Mouse (Mus musculus) liver, embryonic 15.5 days (tissue): ENCODE measurements around the gene Ttc39d. TPM values are rescaled to one million over a fixed set of nuclear protein-coding genes. Genes with fewer than 3 reads are reported as not detected.
A peak's percentile ranks its signal among the peaks of the same experiment; 100 is the strongest.
"Not testable (repeated sequence)": the region's sequence is repeated elsewhere in the genome, so short reads cannot be mapped to it uniquely, and the experiment has no call there.

Experiments
- ATAC-seq: fragments of 200-750 bp; cut with Nextera tagmentation; 2 replicates; pipeline ENCODE4 v1.8.0; 2017; ENCODE audit warnings: moderate number of reproducible peaks, mild to moderate bottlenecking, moderate library complexity; ENCODE audit not compliant: insufficient read depth
- H3K27ac ChIP-seq: fragments of 300-500 bp; sonication (generic); replicated peaks from 2 replicates; pipeline ENCODE4 v1.5.1; 2015; ENCODE audit warnings: mild to moderate bottlenecking, inconsistent platforms
- H3K27me3 ChIP-seq: fragments of 300-500 bp; sonication (generic); 2 replicates; pipeline ENCODE4 v1.6.1; 2015; ENCODE audit warnings: mild to moderate bottlenecking, inconsistent platforms
- H3K36me3 ChIP-seq: fragments of 300-500 bp; sonication (generic); replicated peaks from 2 replicates; pipeline ENCODE4 v1.6.1; 2015; ENCODE audit warnings: moderate library complexity, mild to moderate bottlenecking, inconsistent platforms
- H3K4me1 ChIP-seq: fragments of 300-500 bp; sonication (generic); replicated peaks from 2 replicates; pipeline ENCODE4 v1.6.1; 2015; ENCODE audit warnings: inconsistent platforms
- H3K4me2 ChIP-seq: fragments of 300-500 bp; sonication (generic); 2 replicates; pipeline ENCODE4 v1.6.1; 2015; ENCODE audit warnings: moderate library complexity, mild to moderate bottlenecking, inconsistent platforms
- H3K4me3 ChIP-seq: fragments of 300-500 bp; sonication (generic); replicated peaks from 2 replicates; pipeline ENCODE4 v1.5.1; 2015; ENCODE audit warnings: mild to moderate bottlenecking, inconsistent platforms
- H3K9ac ChIP-seq: fragments of 300-500 bp; sonication (generic); 2 replicates; pipeline ENCODE4 v1.6.1; 2015; ENCODE audit warnings: moderate library complexity, mild to moderate bottlenecking, inconsistent platforms
- H3K9me3 ChIP-seq: fragments of 300-500 bp; sonication (generic); replicated peaks from 2 replicates; pipeline ENCODE4 v1.6.1; 2016; ENCODE audit warnings: inconsistent platforms
- WGBS: fragments of 180-500 bp; shearing (Covaris S2); methylation state at CpG from one replicate; pipeline ENCODE4 v1.1.7; 2015; ENCODE audit warnings: mixed read lengths; ENCODE audit not compliant: insufficient replicate concordance; 5-methylcytosine and 5-hydroxymethylcytosine counted together
- polyA plus RNA-seq: library from polyadenylated mRNA; unstranded; fragments of >200 nt; fragmentation: Nextera tagmentation; extraction: Ambion mirVana; gene quantifications from 2 replicates; pipeline ENCODE4 v1.2.1, GENCODE M21; 2015

Gene Ttc39d
- polyA plus RNA-seq, 1 experiment from 2014 or later, result not detected

- H3K27ac ChIP-seq, result no peak overlapping the region
- no peak overlapping the region for H3K4me2 ChIP-seq
- no peaks in the 10 kb centered on the region; the same call in 1 of the 2 replicates for H3K4me1 ChIP-seq
- H3K9me3 ChIP-seq, result no peaks in the 10 kb centered on the region
- 58% methylated on average over 5 of the region's 5 CpGs for WGBS
- ATAC-seq, result no peak
- peaks cover 11% of the 10 kb centered on the region for H3K36me3 ChIP-seq
- no peak overlapping the region for H3K9ac ChIP-seq
- H3K27me3 ChIP-seq, result no peaks in the 10 kb centered on the region
- H3K4me3 ChIP-seq, result no peak overlapping the region
These were observed 14.2 kb upstream of the Ttc39d start for GRCm38 (mm10) chr17:80193075-80193474.

DNA sequence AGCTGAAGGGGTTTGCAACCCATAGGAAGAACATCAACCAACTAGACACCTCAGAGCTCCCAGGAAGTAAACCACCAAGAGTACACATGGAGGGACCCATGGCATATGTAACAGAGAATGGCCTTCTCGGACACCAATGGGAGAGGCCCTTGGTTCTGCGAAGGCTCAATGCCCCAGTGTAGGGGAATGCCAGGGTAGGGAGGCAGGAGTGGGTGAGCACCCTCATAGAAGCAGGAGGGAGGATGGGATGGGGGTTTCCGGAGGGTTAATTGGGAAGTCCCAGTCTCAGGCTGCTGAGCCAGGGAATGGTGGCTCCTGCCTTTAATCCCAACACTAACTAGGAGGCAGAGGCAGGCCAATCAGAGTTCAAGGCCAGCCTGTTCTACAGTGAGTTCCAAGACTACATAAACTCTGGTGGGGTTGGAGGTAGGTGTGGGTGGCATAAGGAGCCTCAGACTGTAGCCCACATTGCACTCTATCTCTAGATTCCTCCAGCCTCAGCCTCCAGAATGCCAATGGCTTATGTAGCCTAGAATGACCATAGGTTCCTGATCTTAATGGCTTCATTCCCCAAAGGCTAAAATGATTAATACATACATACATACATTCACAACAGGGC, 8.0 kb upstream of the Ttc39d start:
- no peak overlapping the region for H3K4me2 ChIP-seq
- H3K36me3 ChIP-seq, result peaks cover 62% of the 10 kb centered on the region
- H3K27ac ChIP-seq, result no peak overlapping the region
- no peak overlapping the region for H3K4me3 ChIP-seq
- ATAC-seq, result no peak
- no peaks in the 10 kb centered on the region for H3K27me3 ChIP-seq
- 77% methylated on average over 3 of the region's 3 CpGs for WGBS
- H3K9ac ChIP-seq, result no peak overlapping the region
- no peaks in the 10 kb centered on the region for H3K9me3 ChIP-seq
- peaks cover 3% of the 10 kb centered on the region; the same call in 1 of the 2 replicates for H3K4me1 ChIP-seq

DNA sequence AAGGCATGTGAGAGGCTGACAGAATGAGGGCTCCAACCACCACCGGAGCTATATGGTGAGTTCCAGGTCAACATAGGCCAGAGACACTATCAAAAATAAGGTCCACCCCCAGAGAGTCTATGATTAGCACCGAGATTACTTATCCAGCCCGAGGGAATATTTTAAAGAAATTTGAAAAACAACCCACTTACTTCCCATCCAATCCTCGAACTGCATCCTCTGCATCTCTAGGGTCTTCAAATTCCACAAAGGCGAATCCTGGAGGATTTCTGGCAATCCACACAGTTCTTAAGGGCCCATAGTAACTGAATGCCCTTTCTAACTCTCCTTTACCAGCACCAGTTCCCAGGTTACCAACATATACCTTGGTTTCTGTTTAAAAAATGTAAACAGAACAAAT, 1.6 kb upstream of the Ttc39d start:
- Histone ChIP-seq H3K4me3 (peak overlapping the region; percentile 97), H3K36me3 (peaks cover 44% of the 10 kb centered on the region), H3K9me3 (no peaks in the 10 kb centered on the region), H3K9ac (peak overlapping the region; percentile 93), H3K4me2 (peak overlapping the region; percentile 82), H3K27me3 (no peaks in the 10 kb centered on the region), H3K27ac (0 out of 2 replicates have a peak overlapping the region, but pooled peaks have one; percentile 97), H3K4me1 (peaks cover 21% of the 10 kb centered on the region)
- 13% methylated on average over 5 of the region's 5 CpGs for WGBS
- no peak for ATAC-seq

DNA sequence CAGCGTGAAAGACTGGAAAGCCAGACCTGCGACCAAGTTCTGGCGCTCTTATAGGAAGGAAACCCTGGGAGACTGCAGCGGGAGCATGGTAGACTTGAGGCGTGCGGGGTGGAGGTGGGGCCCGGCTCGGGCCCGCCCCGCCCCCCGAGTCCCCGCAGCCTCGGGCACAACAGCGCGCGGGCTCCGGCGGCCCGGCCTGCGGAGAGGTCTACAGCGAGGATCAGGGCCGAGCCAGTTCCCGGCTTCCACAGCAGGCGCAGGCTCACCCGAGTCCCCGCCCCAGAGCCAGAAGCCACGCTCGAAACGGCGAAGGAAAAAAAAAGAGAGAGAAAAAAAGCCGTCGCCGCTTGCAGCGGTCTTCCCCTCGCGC, 974 bp upstream of the Ttc39d start:
- 0% methylated on average over 36 of the region's 36 CpGs for WGBS
- Histone ChIP-seq H3K27ac (peak overlapping the region; percentile 97), H3K36me3 (peaks cover 40% of the 10 kb centered on the region), H3K4me1 (peaks cover 21% of the 10 kb centered on the region), H3K4me2 (peak overlapping the region; percentile 82), H3K9ac (peak overlapping the region; percentile 93), H3K4me3 (peak overlapping the region; percentile 97), H3K27me3 (no peaks in the 10 kb centered on the region), H3K9me3 (no peaks in the 10 kb centered on the region)
- peak; percentile 64 for ATAC-seq

GRCm38 (mm10) chr17:80213998-80214397, 6.7 kb downstream of the Ttc39d start:
- ATAC-seq, H3K27ac ChIP-seq, H3K9me3 ChIP-seq, H3K4me3 ChIP-seq, H3K4me2 ChIP-seq, H3K27me3 ChIP-seq, H3K4me1 ChIP-seq, H3K9ac ChIP-seq, H3K36me3 ChIP-seq: not testable (repeated sequence)
- WGBS, result 77% methylated on average over 4 of the region's 4 CpGs

GRCm38 (mm10) chr17:80220131-80220530, 12.9 kb downstream of the Ttc39d start:
- ATAC-seq, result no peak
- Histone ChIP-seq H3K27ac (no peak overlapping the region), H3K36me3 (no peaks in the 10 kb centered on the region), H3K9ac (no peak overlapping the region), H3K4me1 (peaks cover 17% of the 10 kb centered on the region), H3K9me3 (no peaks in the 10 kb centered on the region), H3K27me3 (0 out of 2 replicates have a peak, but pooled peaks cover 4% of the 10 kb centered on the region), H3K4me3 (no peak overlapping the region), H3K4me2 (no peak overlapping the region)
- 63% methylated on average over 2 of the region's 2 CpGs for WGBS

- Histone ChIP-seq H3K4me2 (no peak overlapping the region), H3K27ac (no peak overlapping the region), H3K36me3 (no peaks in the 10 kb centered on the region), H3K9me3 (no peaks in the 10 kb centered on the region), H3K4me1 (peaks cover 21% of the 10 kb centered on the region), H3K9ac (no peak overlapping the region), H3K27me3 (0 out of 2 replicates have a peak, but pooled peaks cover 4% of the 10 kb centered on the region), H3K4me3 (no peak overlapping the region)
- 40% methylated on average over 9 of the region's 9 CpGs for WGBS
- no peak for ATAC-seq
These were observed 13.9 kb downstream of the Ttc39d start for GRCm38 (mm10) chr17:80221202-80221601.

- WGBS, result 34% methylated on average over 3 of the region's 3 CpGs
- no peak overlapping the region for H3K4me3 ChIP-seq
These were observed 14.8 kb downstream of the Ttc39d start for GRCm38 (mm10) chr17:80221890-80222628.

GRCm38 (mm10) chr17:80223829-80224228, 16.6 kb downstream of the Ttc39d start:
- no peaks in the 10 kb centered on the region for H3K27me3 ChIP-seq
- 6% methylated on average over 9 of the region's 9 CpGs for WGBS
- peaks cover 10% of the 10 kb centered on the region; the same call in 1 of the 2 replicates for H3K36me3 ChIP-seq
- ATAC-seq, result peak; percentile 35
- peak overlapping the region; percentile 84 for H3K4me2 ChIP-seq
- H3K4me1 ChIP-seq, result peaks cover 21% of the 10 kb centered on the region
- no peaks in the 10 kb centered on the region for H3K9me3 ChIP-seq
- H3K27ac ChIP-seq, result peak overlapping the region; percentile 86
- peak overlapping the region; percentile 74 for H3K4me3 ChIP-seq
- peak overlapping the region; percentile 73 for H3K9ac ChIP-seq

More at GRCm38 (mm10) chr17:80221890-80222628, 14.8 kb downstream of the Ttc39d start:
- Histone ChIP-seq H3K9me3 (no peaks in the 10 kb centered on the region), H3K4me1 (peaks cover 21% of the 10 kb centered on the region), H3K4me2 (no peak overlapping the region), H3K27ac (no peak overlapping the region), H3K36me3 (0 out of 2 replicates have a peak, but pooled peaks cover 2% of the 10 kb centered on the region), H3K27me3 (0 out of 2 replicates have a peak, but pooled peaks cover 2% of the 10 kb centered on the region), H3K9ac (no peak overlapping the region)
- ATAC-seq, result no peak

- H3K4me2 ChIP-seq, result peak within 1 kb of the TSS; percentile 84
- peak within 1 kb of the TSS; percentile 86 for H3K27ac ChIP-seq
- H3K9ac ChIP-seq, result peak within 1 kb of the TSS; percentile 73
- H3K36me3 ChIP-seq, result peaks cover 16% of the 10 kb centered on the region; the same call in 1 of the 2 replicates
- peaks cover 21% of the 10 kb centered on the region for H3K4me1 ChIP-seq
- ATAC-seq, result peak; percentile 95
- H3K4me3 ChIP-seq, result peak within 1 kb of the TSS; percentile 74
- WGBS, result under 1% methylated on average over 33 of the region's 33 CpGs
- no peaks in the 10 kb centered on the region for H3K9me3 ChIP-seq
- no peaks in the 10 kb centered on the region for H3K27me3 ChIP-seq
These were observed 17.3 kb downstream of the Ttc39d start, which contains the start of gene Gemin6 for GRCm38 (mm10) chr17:80224326-80225116. TSS of gene Gemin6 (plus strand) at chr17:80224441.
